Mouse (Mus musculus) lung, adult 2 months (tissue): ENCODE results near the gene U2af1.
A peak's percentile ranks its signal among the peaks of the same experiment; 100 is the strongest.

Source experiments
- CTCF ChIP-seq: fragments of 200-500 bp; IDR thresholded peaks from 2 replicates; pipeline ENCODE4 v1.5.1; 2011; ENCODE audit warnings: mild to moderate bottlenecking, low read length, control low read depth; ENCODE audit not compliant: insufficient read depth
- POLR2A ChIP-seq: fragments of 200-500 bp; IDR thresholded peaks from 2 replicates; pipeline ENCODE4 v1.6.1; 2011; ENCODE audit warnings: low read depth, mild to moderate bottlenecking, control low read depth, low read length, borderline replicate concordance; ENCODE audit errors: extremely low read depth

GRCm38 (mm10) chr17:31658468-31659185 is at the start of gene U2af1:
- TF ChIP-seq CTCF (no peak), POLR2A (peak; percentile 74)
